Mouse (Mus musculus) lung, postnatal 14 days (tissue): Measurements from ENCODE around the gene Sox8.

Source experiments
- DNase-seq: peaks from one replicate; pipeline ENCODE4 v3.0.0; 2021

Gene Sox8

DNA sequence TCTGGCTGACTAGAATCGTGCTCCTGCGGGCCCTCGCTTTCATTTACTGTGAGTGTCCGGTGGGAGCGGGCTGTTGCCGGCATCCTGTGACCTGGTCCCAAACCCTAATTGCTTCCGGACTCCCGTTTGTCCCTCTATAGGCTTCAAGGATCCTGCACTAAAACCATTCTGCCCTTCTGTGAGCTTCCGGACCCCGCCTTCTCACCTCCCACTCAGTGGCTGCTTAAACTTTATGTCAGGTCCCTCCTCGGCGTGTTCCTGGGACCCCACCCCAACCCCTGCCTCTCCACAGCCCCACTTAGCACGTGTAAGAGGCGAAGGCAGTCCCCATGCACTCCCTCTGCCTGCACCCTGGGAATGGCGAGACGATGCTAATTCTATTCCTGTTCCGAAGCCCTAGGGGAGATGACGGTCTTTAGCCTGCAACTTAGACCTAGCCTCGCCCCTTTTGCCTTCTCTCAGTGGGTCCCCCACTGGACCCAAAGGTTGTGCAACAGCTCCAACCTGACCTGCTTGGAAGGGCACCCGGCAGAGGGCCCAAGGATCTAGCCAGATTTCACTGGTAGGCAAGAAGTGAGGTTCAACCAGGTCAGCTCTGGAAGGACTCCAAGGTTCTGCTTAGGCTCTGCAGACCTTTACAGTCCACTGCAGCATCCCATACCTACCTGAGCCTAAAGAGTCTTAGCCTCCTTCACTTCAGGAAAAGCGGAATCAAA lies 9.0 kb upstream of the Sox8 start:
- DNase-seq = no peak

DNA sequence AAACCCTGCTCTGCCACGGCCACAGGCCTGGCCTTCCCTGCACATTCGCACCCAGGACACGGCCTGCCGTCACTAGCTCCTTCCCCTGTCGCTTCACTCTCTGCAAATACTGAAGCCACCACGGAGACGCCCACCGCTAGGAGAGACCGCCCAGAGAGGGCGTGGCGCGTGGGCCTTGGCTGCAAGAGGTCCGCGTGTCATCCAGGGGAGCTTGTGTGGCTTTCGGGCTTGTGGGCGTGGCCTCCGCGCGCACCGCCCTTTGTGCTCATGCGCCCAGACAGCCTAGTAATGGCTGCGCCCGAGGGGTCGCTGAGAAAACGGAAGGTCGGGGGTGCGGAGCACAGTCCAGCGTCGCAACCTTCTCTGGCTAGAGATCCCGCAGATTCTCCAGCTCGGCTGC lies 8.4 kb upstream of the Sox8 start, which contains the start of gene Lmf1:
TSS of gene Lmf1 (plus strand) at position 166 of the 400 bp plus-strand sequence.
- DNase-seq = peak; percentile 97

DNA sequence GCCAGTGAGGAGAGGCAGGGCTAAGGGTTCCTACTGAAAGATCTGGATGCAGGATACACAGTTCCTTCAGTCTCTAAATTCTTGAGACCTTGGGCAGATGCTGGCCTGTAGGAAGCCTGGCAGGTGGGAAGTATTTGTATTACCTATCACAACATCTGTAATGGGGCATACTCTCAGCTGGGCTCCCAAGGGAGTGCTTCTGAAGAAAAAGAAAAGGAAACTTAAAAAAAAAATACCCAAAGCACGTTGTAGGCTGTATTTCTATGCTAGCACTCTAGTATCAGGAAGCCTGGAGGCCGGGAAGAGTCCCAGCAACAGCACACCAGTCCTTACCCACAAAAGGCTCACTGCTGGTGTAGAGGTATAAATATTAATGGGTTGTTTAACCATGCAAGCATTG lies 7.2 kb upstream of the Sox8 start:
- DNase-seq = no peak

DNA sequence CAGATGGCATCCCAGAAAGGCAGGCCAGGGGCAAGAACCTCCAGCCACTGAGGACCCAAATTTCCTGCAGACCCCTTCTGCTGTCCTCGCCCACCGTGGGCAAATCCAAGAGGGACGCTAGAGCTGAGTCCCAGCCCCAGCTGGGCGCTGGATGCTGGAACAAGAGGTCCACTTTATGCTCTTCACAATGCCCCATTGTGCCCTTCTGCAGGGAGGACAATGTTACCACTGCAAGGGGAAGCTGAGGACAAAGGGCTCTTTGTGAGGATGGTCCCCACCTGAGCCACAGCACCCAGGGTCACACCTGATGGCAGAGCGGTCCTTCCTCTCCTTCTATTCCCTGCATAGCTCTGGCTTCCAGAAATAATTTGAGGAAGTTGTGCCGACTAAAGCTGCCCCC lies 6.8 kb upstream of the Sox8 start:
- DNase-seq = no peak

DNA sequence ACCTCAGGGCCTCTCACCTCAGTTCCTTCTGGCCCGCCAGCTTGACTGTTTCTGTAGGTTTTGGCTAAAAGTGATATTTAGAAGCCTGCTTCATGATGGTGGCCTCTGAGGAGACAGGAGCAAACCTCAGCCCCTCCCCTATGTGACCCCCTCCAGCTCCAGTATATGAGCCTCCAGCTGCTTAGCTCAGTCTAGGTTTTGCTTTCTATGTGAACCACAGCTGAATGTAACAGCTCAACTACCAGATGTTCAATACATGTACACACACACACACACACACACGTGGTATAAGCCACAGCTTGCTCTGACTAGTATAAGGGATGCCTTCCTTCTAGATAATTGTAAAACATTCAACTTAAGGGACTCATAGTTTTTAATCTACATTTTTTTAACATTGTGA lies 5.5 kb upstream of the Sox8 start:
- no peak for DNase-seq

DNA sequence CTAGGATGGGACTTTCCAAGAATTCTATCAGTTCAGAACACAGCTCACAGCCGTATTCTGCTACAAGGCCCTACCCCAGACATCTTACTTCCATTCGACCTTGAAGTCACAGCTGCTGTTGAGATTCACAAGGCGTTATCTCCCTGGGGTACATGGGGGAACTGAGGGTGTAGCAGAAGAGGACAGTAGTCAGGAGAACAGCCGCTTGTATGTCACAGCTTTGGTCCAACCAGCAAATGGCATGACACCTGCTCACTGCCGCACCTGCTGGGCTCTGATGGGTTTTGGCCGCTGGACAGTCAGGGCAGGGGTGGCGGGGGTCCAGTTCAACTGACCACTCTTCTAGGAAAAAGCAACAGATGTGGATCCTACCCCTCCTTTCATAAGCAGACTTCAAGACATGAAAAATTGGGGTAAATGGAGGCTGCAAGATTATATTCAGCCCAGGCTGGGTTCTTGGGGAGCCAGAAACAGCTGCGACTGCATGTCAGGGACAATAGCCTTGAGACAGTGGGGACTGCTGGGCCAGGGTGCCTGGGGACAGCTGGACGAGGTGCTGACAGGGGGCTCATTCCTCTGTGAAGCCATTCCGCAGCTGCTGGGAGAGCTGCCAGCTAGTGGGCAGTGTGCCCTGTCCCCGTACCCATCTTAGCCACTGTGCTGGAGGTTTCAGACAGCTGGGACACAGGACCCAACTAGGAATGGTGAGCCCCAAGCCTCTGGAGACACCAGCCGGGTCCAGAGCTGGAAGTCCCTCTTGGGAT lies 4.9 kb upstream of the Sox8 start:
- no peak for DNase-seq

DNA sequence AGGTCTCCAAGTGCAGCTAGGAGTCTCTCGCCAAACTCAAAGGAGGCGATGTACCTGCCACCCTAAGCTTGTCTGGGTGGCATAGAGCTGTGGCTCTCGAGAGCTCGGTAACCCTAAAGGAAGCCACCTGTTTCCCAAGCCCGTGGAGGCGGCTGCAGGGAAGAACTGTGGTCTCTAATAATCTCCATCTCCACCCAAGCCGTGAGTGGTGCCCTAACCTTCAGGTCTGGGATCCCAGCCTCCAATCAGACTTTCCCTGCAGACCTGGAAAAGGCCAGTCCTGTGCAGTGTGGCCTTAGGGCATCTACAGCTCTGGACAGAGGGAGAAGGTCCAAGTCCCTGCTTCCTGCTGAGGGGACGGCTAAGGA lies 951 bp upstream of the Sox8 start:
- DNase-seq = no peak

DNA sequence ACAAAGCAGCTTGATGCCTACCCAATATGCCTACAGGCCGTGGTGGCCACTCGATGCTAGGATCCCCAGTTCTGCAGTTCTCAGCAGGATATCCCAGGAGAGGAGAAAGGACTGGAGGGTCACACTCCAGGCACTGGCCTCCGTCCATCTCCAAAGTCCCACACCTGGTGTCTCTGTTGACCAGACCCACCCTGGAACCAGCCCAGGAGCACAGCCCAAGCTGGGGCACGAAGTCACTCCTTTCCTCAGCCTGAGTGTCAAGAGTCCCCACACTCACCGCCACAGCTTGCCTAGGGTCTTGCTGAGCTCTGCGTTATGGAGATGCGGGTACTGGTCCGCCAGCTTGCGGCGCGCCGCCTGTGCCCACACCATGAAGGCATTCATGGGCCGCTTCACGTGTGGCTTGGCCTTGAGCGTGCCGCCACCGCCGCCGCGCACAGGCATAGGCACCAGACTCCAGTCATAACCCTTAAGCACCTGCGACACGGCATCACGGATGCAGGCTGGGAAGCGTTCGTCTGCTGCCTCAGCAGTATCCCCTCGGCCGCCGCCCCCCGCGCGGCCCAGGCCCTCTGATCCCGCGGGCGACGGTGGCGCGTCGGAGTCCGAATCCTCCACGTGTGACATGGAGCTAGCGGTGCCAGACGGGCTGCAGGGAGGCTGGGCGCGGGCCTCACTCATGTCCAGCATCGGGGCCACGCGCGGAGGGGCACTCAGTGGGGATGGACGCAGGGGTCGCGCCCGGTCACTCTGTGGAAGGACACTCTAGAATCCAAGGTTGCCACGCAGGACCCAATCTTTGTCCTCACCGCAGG lies 446 bp downstream of the Sox8 start:
- no peak for DNase-seq

DNA sequence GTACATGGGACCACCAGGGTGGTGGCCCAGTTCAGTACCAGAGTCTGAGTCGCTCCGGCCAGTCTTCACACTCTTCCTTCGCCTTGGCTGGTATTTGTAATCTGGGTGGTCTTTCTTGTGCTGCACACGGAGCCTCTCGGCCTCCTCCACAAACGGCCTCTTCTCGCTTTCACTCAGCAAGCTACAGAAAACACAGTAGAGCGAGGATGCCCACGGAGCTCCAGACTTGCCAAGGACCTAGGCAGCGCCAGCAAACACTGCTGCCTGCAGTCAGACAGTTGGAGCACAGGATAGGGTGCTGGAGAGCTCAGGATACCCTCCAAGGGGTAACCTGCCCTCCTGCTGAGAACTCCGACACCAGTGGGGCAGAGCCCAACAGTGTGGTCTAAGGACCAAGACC lies 1.6 kb downstream of the Sox8 start:
- no peak for DNase-seq

DNA sequence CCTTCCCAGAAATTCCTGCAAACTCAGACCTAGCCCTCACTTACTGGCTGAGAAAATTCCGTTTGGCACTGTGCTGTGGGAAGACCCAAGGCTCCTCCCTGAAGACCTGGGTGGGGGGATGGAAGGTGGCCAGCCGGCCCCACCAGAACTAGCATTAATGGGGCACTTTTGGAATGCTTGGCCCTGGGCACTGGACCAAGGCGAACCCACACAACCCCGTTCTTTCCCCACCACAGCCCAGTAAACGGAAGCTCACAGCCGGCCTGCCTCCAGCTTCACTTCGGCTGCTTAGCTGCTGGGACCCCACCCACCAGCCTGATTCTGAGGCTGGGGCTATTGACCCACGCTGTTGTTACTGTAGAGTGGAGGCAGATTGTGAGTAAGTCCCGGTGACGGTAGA lies 2.3 kb downstream of the Sox8 start:
- no peak for DNase-seq

DNA sequence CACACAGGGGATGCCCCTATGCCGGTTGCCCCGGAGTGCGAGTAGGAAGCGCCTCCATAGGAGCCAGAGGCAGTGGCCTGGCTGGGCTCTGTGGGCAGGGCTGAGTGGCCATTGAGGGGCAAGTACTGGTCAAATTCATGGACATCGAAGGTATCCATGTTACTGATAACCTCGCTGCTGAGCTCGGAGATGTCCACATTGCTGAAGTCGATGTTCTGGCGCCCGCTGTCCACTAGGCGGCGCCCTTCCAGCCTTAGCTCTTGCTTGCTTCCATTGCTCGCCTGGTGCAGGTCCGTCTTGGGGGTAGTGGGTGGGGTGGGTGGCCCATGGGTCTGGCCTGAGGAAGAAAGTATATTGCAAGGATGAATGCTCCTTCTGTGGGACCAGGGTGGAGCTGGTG lies 2.7 kb downstream of the Sox8 start:
- DNase-seq = peak; percentile 71

DNA sequence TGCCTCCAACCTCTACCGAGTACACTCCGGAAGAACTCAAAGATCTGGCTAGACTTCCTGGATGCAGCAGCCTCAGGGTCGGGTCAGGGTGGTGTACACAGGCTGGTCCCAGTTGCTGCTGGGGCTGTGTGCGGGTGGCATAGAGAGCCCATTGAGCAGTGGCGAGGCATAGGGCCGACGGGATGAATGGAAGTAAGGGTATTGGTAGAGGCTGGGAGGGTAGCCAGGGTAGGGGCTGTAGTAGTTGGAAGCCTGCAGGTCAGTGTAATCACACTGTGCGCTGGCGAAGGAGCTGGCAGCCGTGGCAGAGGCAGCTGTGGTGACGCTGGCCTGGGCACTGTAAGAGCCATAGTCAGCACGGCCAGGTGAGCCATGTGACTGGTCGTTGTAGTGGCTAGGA lies 3.2 kb downstream of the Sox8 start:
- no peak for DNase-seq

DNA sequence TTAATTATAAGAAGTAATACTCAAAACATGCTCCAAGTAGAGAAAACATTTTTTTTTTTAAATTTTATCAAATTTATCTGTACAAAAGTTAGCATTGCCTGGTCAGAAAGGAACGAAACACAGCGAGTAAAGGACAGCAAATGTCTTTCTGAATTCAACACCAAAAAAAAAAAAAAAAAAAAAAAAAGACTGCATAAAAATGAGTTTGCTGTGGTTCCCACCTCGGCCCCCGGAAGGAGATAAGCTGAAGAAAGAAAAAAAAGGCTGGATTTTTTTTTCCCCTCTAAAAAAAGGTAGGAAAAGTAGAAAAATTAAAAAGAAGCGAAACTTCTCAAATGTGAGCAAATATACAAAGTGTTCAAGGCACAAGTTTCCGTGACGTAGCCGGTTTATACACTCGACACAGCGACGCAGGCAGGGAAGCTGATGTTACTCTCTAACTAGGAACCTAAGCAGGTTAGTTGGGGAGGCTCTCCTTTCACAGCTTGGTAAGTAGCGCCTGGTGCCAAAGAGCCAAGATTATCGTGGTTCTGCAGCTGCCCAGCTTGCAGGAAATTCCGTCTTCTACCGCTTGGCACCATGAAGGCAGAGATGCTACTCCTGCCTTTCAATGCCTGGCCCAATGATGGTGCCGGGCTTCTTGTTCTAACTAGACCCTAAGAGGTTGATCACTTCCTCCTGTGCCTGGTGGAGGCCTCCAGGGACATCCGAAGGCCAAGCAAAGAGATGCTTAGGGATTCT lies 4.5 kb downstream of the Sox8 start:
- no peak for DNase-seq

DNA sequence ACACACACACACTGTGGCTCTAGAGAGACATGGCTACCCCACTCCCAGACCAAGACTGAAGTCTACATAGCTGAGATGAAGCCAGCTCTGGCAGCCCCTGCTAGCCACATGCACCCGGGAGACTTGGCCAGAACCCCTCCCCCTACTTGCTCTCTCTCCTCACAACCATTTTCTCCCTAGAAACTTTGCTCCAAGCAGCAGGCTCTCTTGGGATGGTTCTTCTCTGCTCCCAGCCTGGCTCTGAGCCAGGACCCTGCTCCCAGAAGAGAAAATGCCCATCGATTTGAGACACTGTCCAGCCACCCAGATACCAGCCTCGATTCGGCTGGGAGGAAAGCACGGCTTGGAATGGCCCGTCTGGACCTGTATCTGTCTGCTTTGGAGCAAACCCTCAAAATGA lies 5.2 kb downstream of the Sox8 start:
- DNase-seq = no peak

DNA sequence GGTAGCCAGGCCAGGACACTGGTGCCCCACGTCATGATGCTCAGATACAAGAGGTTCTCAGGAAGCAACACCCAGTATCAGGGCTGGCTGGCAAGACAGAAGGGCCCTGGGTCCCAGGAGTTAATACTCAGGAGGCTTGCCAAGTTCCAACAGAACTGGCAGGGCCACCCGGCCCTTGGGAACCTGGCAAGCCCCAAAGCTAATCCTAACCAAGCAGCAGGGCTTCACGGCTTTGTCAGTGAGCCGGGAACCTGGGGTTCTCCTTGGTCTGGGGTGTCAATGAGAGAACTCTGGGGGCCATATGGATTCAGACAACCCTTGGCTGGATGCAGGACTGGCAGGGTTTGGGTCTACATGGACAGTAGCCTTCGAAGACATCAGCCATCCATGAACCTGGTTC lies 6.0 kb downstream of the Sox8 start:
- no peak for DNase-seq

DNA sequence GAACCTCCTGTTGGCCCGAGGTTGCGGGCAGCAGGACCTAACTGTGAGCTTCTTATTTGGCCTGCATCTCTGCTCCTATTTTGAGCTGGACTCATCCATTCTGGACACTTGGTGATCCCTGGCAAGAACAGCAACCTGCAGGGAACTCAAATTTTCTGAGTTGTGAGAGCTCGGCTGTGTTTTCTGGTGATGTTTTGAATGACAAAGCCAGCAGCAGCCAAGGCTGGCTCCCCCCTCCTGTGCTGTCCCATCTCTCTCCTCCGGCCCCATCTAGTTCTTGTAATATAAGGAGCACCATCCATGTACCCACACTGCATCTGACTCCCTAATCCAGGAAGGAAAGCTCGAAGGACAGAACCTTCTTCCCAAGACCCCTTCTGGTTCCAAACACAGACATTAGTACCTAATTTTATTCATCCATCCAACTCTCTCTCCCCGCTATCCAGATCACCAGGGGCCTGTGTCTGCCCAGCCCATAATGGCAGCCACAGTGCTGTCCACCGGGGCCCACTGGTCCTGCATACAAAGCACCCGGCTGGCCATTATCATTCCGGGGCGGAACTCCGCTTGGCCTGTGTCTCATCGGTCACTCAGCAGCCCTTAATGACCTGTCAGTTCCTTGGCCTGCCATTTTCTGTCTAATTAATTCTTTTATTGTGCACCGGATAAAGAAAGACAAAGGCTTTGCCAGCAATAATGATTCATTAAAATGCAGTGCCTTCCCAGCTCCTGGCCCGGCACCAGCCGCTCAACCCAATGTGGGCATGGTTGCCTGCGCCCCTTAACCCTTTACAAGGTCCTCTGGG lies 9.1 kb downstream of the Sox8 start:
- no peak for DNase-seq

DNA sequence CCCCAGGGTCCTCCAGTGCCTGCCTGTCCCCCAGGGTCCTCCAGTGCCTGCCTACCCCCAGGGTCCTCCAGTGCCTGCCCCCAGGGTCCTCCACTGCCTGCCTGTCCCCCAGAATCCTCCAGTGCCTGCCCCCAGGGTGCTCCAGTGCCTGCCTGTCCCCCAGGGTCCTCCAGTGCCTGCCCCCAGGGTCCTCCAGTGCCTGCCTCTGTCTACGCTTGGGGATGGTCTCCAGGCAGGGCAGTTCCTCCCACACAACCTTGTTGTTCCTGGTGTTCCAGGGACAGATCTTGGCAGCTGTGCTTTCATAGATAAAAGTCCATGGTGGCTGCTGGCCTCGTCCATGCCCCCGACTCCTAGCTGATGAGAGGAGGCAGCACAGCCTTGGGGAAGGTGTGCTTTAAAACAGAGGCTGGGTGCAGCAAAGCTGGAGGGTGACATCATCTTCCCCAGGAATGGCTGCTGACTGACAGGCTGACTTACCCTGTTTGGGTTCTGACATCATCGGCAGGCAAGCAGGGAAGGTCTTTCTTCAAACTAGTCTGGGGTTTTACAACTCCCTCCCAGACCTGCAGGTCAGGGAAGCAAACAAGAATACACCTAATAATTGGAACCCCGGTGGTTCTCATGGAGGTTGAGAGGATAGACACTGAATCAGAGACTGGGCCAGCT lies 9.8 kb downstream of the Sox8 start:
- DNase-seq = no peak

DNA sequence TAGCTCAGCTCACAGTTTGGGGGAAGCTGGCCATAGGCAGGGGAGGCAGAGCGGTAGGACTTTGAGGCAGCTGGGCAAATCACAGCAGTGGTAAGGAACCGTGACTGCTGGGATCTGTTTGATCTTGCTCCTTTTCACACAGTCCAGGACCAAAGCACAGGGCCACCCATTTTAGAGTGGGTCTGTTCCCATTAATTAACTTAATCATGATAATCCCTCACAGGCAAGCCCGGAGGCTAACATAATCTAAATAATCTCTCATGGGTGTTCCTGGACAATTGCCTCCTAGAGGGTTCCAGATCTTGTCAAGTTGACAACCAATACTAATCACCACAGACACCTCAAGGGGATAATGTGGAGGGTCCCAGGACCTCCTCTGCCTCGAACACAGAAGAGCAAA lies 10.9 kb downstream of the Sox8 start:
- DNase-seq = no peak

DNA sequence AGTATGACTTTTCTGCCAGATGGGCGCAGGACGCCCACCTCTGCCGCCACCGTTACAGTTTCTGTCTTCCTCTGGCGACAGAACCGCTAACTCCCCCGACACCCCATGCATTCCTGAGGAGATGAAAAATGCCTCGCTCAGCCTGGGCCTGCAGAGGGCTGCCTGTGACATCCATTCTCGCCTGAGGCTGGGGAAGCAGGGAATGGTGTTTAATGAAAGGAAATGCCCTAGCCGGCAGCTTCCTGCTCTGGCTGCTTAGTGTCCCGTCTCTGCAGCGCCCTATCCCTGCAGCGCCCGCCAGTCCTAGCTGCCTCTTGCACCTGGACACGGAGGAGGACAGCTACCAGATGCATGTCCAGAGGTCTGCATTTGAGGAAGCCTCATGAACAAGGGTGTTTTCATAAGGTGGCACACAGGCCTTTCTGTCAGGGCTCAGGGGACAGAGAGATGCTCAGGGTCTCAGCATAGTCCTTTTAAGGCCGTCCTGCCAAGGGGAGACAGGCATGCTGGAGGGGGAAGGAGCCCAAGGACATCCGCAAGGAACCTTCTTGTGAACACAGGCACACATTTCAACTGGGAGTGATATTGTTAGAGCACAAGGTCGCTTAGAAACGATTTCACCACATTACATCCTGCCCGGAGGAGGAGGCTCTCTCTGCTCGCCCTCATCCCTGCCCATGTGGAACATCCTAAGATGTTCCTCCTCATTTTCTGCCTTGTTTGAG lies 13.7 kb downstream of the Sox8 start:
- no peak for DNase-seq

DNA sequence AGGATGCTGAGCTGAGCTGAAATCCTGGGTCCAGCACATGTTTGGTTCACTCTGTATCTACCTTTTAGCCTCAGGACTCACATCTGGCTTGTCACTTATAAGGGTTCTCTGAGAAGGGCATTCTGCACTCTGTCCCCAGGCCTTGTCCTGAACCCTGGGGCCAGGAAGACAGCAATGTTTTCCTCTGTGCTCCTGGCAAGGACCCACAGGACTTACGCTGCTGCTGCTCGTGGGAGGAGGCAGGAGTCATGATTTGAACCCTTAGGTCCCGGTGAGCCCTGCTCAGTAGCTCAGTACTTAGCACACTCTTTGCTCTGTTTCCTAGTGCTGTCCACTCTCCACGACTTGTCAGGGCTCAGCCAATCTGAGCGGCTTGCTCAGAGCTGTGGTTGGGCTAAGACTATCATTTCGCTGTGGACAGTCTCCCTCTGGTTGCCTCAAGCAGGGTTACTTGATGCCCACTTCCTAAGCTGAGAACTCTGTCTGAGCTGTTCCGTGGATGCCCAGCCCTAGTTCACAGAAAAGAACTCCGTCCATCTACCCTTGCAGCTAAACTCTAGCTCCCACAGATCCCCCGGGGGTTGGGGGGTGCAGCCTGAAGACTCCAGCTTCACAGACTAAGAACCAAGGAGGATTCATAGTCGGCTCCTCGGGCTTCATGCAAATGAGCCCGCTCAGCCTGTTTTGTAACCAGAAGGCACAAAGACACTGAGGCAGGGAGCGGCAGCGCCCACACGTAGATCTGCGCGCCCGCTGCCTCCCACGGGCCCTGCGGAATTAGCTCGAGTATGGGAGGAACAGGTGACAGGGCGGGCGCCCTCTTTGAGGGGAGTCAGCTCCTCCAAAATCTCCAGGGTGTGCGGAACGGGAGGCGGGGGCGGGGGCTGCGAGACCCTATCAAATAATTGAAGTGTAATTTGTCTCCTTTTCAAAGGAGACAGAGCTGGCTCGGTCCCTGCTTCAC lies 14.5 kb downstream of the Sox8 start:
- no peak for DNase-seq
